Mouse (Mus musculus) CH12.LX (cell line): ENCODE measurements around the gene Tmem218. TPM values are rescaled to one million over a fixed set of nuclear protein-coding genes. Genes with fewer than 3 reads are reported as not detected.

ENCODE experiments used
- DNase-seq: peaks from one replicate; pipeline ENCODE4 v3.0.0-alpha.2; 2013; ENCODE audit errors: extremely low read depth
- H3K27ac ChIP-seq: 2 replicates; pipeline ENCODE4 v1.5.1; 2012; ENCODE audit warnings: low read depth, mild to moderate bottlenecking, control low read depth, moderate library complexity; ENCODE audit not compliant: insufficient read depth
- H3K27me3 ChIP-seq: replicated peaks from 2 replicates; pipeline ENCODE3; 2012; ENCODE audit warnings: inconsistent platforms
- H3K36me3 ChIP-seq, 2 experiments: replicated peaks in 1 of 2; 2 replicates each; pipeline versions ENCODE3 to v1.6.1; 2012; ENCODE audit warnings: inconsistent platforms in 1 of 2, low read length in 1 of 2, mild to moderate bottlenecking in 1 of 2, mixed read lengths in 1 of 2, moderate library complexity in 1 of 2; ENCODE audit not compliant: control insufficient read depth in 1 of 2, insufficient read depth in 1 of 2
- H3K4me1 ChIP-seq, 2 experiments: 2 replicates each; pipeline ENCODE4 v1.6.1; 2012; ENCODE audit warnings: inconsistent platforms in 1 of 2, moderate library complexity in 1 of 2; ENCODE audit not compliant: insufficient read depth in 2 of 2, control insufficient read depth in 1 of 2
- H3K4me2 ChIP-seq: 2 replicates; pipeline ENCODE4 v1.6.1; 2012; ENCODE audit warnings: low read depth, mild to moderate bottlenecking, control low read depth; ENCODE audit not compliant: poor library complexity, insufficient read depth, severe bottlenecking
- H3K4me3 ChIP-seq, 3 experiments: fragments of 150-350 bp in 1 of 3; sonication (generic) in 1 of 3; replicated peaks in 1 of 3; 2 replicates each; pipeline versions ENCODE3 to v1.5.1; 2011 to 2012; ENCODE audit warnings: low read depth in 2 of 3, low read length in 2 of 3, mild to moderate bottlenecking in 2 of 3, moderate library complexity in 2 of 3, control low read depth in 1 of 3, improper control_type of control experiment in 1 of 3, inconsistent platforms in 1 of 3, mixed read lengths in 1 of 3; ENCODE audit not compliant: poor library complexity in 1 of 3
- H3K79me2 ChIP-seq: replicated peaks from 2 replicates; pipeline ENCODE4 v1.6.1; 2012; ENCODE audit warnings: mild to moderate bottlenecking, moderate library complexity; ENCODE audit not compliant: control insufficient read depth, poor library complexity, insufficient read depth, severe bottlenecking; ENCODE audit errors: extremely low read depth
- H3K9ac ChIP-seq: 2 replicates; pipeline ENCODE4 v1.6.1; 2012; ENCODE audit warnings: low read depth, mild to moderate bottlenecking, control low read depth, moderate library complexity; ENCODE audit not compliant: insufficient read depth
- H3K9me3 ChIP-seq: replicated peaks from 2 replicates; pipeline ENCODE3; 2012; ENCODE audit warnings: low read length, inconsistent platforms, mixed read lengths
- BHLHE40 ChIP-seq: IDR thresholded peaks from 2 replicates; pipeline ENCODE4 v1.6.1; 2011; ENCODE audit warnings: mild to moderate bottlenecking, low read depth, low read length, improper control_type of control experiment
- CHD2 ChIP-seq: IDR thresholded peaks from 2 replicates; pipeline ENCODE4 v1.6.1; 2011; ENCODE audit warnings: low read length, improper control_type of control experiment
- CTCF ChIP-seq, 2 experiments: IDR thresholded peaks in 1 of 2; conservative IDR thresholded peaks in 1 of 2; 2 replicates each; pipeline ENCODE4 v1.5.1; 2011 to 2012; ENCODE audit warnings: low read depth in 2 of 2, low read length in 2 of 2, improper control_type of control experiment in 1 of 2, inconsistent platforms in 1 of 2, mild to moderate bottlenecking in 1 of 2, moderate library complexity in 1 of 2
- E2F4 ChIP-seq: IDR thresholded peaks from 2 replicates; pipeline ENCODE4 v1.6.1; 2011; ENCODE audit warnings: low read depth, low read length, improper control_type of control experiment; ENCODE audit not compliant: insufficient replicate concordance
- ELF1 ChIP-seq: IDR thresholded peaks from 2 replicates; pipeline ENCODE4 v1.6.1; 2014; ENCODE audit warnings: low read depth, mild to moderate bottlenecking, inconsistent platforms, low read length, improper control_type of control experiment
- EP300 ChIP-seq: IDR thresholded peaks from 2 replicates; pipeline ENCODE4 v1.6.1; 2011; ENCODE audit warnings: low read length, improper control_type of control experiment
- GABPA ChIP-seq: IDR thresholded peaks from 2 replicates; pipeline ENCODE4 v1.6.1; 2012; ENCODE audit warnings: low read depth, low read length, improper control_type of control experiment, inconsistent platforms; ENCODE audit not compliant: insufficient replicate concordance
- HCFC1 ChIP-seq: IDR thresholded peaks from 2 replicates; pipeline ENCODE4 v1.6.1; 2012; ENCODE audit warnings: low read depth, mild to moderate bottlenecking, inconsistent platforms, low read length, improper control_type of control experiment
- IRF4 ChIP-seq: IDR thresholded peaks from 2 replicates; pipeline ENCODE4 v1.6.1; 2014; ENCODE audit warnings: low read depth, mild to moderate bottlenecking, inconsistent platforms, low read length, improper control_type of control experiment
- JUN ChIP-seq: IDR thresholded peaks from 2 replicates; pipeline ENCODE4 v1.6.1; 2011; ENCODE audit warnings: low read depth, mild to moderate bottlenecking, low read length, improper control_type of control experiment, moderate library complexity; ENCODE audit not compliant: insufficient read depth
- JUND ChIP-seq: conservative IDR thresholded peaks from 2 replicates; pipeline ENCODE4 v1.6.1; 2011; ENCODE audit warnings: low read depth, low read length, improper control_type of control experiment
- KAT2A ChIP-seq: IDR thresholded peaks from 2 replicates; pipeline ENCODE4 v1.6.1; 2012; ENCODE audit warnings: low read length, improper control_type of control experiment, inconsistent platforms; ENCODE audit not compliant: insufficient replicate concordance
- MAFK ChIP-seq: IDR thresholded peaks from 2 replicates; pipeline ENCODE4 v1.6.1; 2011; ENCODE audit warnings: low read length, improper control_type of control experiment; ENCODE audit not compliant: insufficient replicate concordance
- MAX ChIP-seq: IDR thresholded peaks from 2 replicates; pipeline ENCODE4 v1.6.1; 2011; ENCODE audit warnings: low read length, improper control_type of control experiment
- MAZ ChIP-seq: IDR thresholded peaks from 2 replicates; pipeline ENCODE4 v1.6.1; 2012; ENCODE audit warnings: low read depth, mild to moderate bottlenecking, inconsistent platforms, low read length, improper control_type of control experiment, moderate library complexity
- NRF1 ChIP-seq: IDR thresholded peaks from 2 replicates; pipeline ENCODE4 v1.6.1; 2014; ENCODE audit warnings: low read depth, mild to moderate bottlenecking, inconsistent platforms, low read length, improper control_type of control experiment, moderate library complexity
- PAX5 ChIP-seq: IDR thresholded peaks from 2 replicates; pipeline ENCODE4 v1.6.1; 2012; ENCODE audit warnings: low read length, inconsistent platforms, mixed read lengths
- POLR2A ChIP-seq: IDR thresholded peaks from 2 replicates; pipeline ENCODE4 v1.6.1; 2011; ENCODE audit warnings: low read depth, mild to moderate bottlenecking, improper control_type of control experiment, low read length
- POLR2AphosphoS2 ChIP-seq: IDR thresholded peaks from 2 replicates; pipeline ENCODE4 v1.6.1; 2011; ENCODE audit warnings: low read depth, low read length, improper control_type of control experiment
- SIN3A ChIP-seq: IDR thresholded peaks from 2 replicates; pipeline ENCODE4 v1.6.1; 2012; ENCODE audit warnings: low read length, improper control_type of control experiment, inconsistent platforms
- SMC3 ChIP-seq: IDR thresholded peaks from 2 replicates; pipeline ENCODE4 v1.6.1; 2011; ENCODE audit warnings: low read depth, low read length, improper control_type of control experiment
- TBP ChIP-seq: conservative IDR thresholded peaks from 2 replicates; pipeline ENCODE4 v1.6.1; 2011; ENCODE audit warnings: low read depth, low read length, improper control_type of control experiment
- TCF12 ChIP-seq: IDR thresholded peaks from 2 replicates; pipeline ENCODE4 v1.6.1; 2014; ENCODE audit warnings: low read depth, mild to moderate bottlenecking, inconsistent platforms, low read length, improper control_type of control experiment
- UBTF ChIP-seq: IDR thresholded peaks from 2 replicates; pipeline ENCODE4 v1.6.1; 2012; ENCODE audit warnings: low read depth, mild to moderate bottlenecking, inconsistent platforms, low read length, improper control_type of control experiment, moderate library complexity
- USF2 ChIP-seq: conservative IDR thresholded peaks from 2 replicates; pipeline ENCODE4 v1.6.1; 2011; ENCODE audit warnings: low read depth, low read length, improper control_type of control experiment
- ZC3H11A ChIP-seq: IDR thresholded peaks from 2 replicates; pipeline ENCODE4 v1.6.1; 2012; ENCODE audit warnings: low read depth, mild to moderate bottlenecking, inconsistent platforms, low read length, improper control_type of control experiment
- ZNF384 ChIP-seq: IDR thresholded peaks from 2 replicates; pipeline ENCODE4 v1.6.1; 2012; ENCODE audit warnings: low read depth, low read length, improper control_type of control experiment, inconsistent platforms
- dilution Hi-C: fragments of 300-500 bp; cut with MboI; formaldehyde crosslinking; loops from 2 replicates; pipeline ENCODE4 v1.14.3; 2020; ENCODE audit warnings: low sequenced_read_pairs; ENCODE audit not compliant: extremely low pct_unique_long_range_greater_than_20kb, extremely low pct_ligation_motif_present
- in situ Hi-C: fragments of 300-500 bp; cut with MboI; formaldehyde crosslinking; loops from 3 replicates; pipeline ENCODE4 v1.14.3; 2019; ENCODE audit warnings: low sequenced_read_pairs, low pct_ligation_motif_present, low pct_unique_long_range_greater_than_20kb, mixed read lengths
- polyA plus RNA-seq: library from polyadenylated mRNA; unstranded; fragments of >175 nt; gene quantifications from 2 replicates; pipeline ENCODE4 v1.2.1, GENCODE M21; 2012; ENCODE audit warnings: low read depth; ENCODE audit not compliant: insufficient read length
- total RNA-seq, 2 experiments: library from RNA; depleted of rRNA; stranded (reverse); fragments of 300-350 nt in 1 of 2; fragments of >200 nt in 1 of 2; gene quantifications; 2 replicates each; pipeline ENCODE4 v1.2.3; 2012 to 2014

The Tmem218 gene
- total and polyA plus RNA-seq, 3 experiments, result 2.7 to 3.1 (median 3.0) TPM

DNA sequence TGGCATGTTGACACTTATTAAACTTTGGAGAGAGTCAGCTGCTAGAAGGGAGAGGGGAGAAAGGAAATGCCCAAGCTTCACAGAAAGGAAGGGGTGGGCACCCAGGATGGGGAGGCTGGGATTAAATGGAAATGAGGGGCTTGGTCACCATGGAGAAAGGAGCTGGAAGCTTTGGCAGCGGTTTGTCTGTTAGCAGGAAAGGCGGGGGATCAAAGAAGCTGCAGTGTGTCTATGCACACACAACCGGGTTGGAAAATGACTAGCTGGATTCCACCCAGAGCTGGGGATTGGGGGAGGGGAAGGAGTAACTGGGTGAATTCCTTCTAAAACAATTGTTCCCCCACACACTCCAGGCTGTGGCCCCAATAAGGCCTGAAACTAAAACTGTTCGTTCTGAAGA, 29.1 kb upstream of the Tmem218 start:
- Histone ChIP-seq H3K4me3 (no peak overlapping the region), H3K36me3 (no peaks in the 10 kb centered on the region), H3K9ac (no peak overlapping the region), H3K27me3 (peaks cover 8% of the 10 kb centered on the region), H3K4me2 (no peak overlapping the region), H3K9me3 (no peaks in the 10 kb centered on the region), H3K27ac (no peak overlapping the region), H3K79me2 (no peaks in the 10 kb centered on the region), H3K4me1 (peaks cover 0 to 8% of the 10 kb centered on the region in 2 experiments; a peak in 3 of 4 replicates)
- in situ Hi-C loops (loop anchor here (5.0 kb wide), 1 partner anchor 48 kb away; no protein-coding TSS in a partner anchor), dilution Hi-C loops (no loop called here)
- no peak for TF ChIP-seq BHLHE40
- no peak for TF ChIP-seq ZC3H11A
- TF ChIP-seq JUN, result no peak
- no peak for TF ChIP-seq NRF1
- TF ChIP-seq MAX, result no peak
- TF ChIP-seq TBP, result no peak
- no peak for TF ChIP-seq HCFC1
- no peak for TF ChIP-seq PAX5
- TF ChIP-seq SIN3A, result no peak
- no peak for TF ChIP-seq POLR2AphosphoS2
- no peak for TF ChIP-seq E2F4
- TF ChIP-seq CTCF (conservative IDR thresholded peaks at IDR 0.05 in 1 of 2, IDR thresholded peaks at IDR 0.05 in 1 of 2; ENCODE audit: low read depth in 2 of 2, low read length in 2 of 2), result no peak
- TF ChIP-seq TCF12, result no peak
- no peak for TF ChIP-seq ELF1
- TF ChIP-seq CHD2, result no peak
- TF ChIP-seq UBTF, result no peak
- TF ChIP-seq POLR2A, result no peak
- TF ChIP-seq USF2, result no peak
- TF ChIP-seq ZNF384, result no peak
- DNase-seq, result no peak

DNA sequence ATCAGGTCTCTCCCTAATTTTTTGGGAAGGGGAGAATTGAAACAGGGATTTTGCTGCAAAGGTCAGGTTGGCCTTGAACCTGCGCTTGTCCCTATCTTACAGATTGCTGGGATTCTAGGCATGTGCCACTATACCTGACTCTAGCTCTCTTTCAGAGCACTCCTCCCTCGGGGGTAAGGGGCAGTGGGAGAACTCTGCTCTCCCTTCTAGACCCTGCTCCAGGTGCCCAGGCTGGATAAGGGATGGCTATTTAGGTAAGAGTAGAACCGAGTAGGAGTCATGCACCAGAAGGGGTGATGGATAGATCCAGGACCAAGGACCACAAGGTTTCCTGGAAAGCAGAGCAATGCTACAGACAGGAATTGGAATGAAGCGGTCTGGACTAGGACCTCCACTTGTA, 28.4 kb upstream of the Tmem218 start:
- no peak for DNase-seq
- Histone ChIP-seq H3K9ac (no peak overlapping the region), H3K4me1 (peaks cover 0 to 8% of the 10 kb centered on the region in 2 experiments; a peak in 3 of 4 replicates), H3K36me3 (no peaks in the 10 kb centered on the region), H3K4me3 (no peak overlapping the region), H3K27me3 (peaks cover 8% of the 10 kb centered on the region), H3K9me3 (no peaks in the 10 kb centered on the region), H3K79me2 (no peaks in the 10 kb centered on the region), H3K4me2 (no peak overlapping the region), H3K27ac (no peak overlapping the region)
- in situ Hi-C loops (loop anchor here (5.0 kb wide), 1 partner anchor 48 kb away; no protein-coding TSS in a partner anchor), dilution Hi-C loops (no loop called here)
- no peak for TF ChIP-seq KAT2A
- TF ChIP-seq JUND, result no peak
- no peak for TF ChIP-seq SMC3
- no peak for TF ChIP-seq IRF4
- TF ChIP-seq MAFK, result no peak
- TF ChIP-seq GABPA, result no peak
- no peak for TF ChIP-seq EP300
- TF ChIP-seq JUN, result no peak
- no peak for TF ChIP-seq MAZ
